9 mouse cellular contexts compared by ENCODE assay signal in genomic region chr4:154639126-154639525, GRCm38 (mm10). TPM values are rescaled to one million over a fixed set of nuclear protein-coding genes. Genes with fewer than 3 reads are reported as not detected.
DNase-seq lines count a peak whose midpoint lies in the region; ATAC-seq and TF ChIP-seq lines count a peak whose summit lies in the region.
"Had no signal": no experiment of that assay in that cellular context is flagged by ENCODE, and none has a peak within 500 bp of the region (broad histone marks: within the 10 kb centered on the region; RNA-seq: fewer than 3 reads in every experiment).

No protein-coding gene starts in this region.

- H3K9ac ChIP-seq in liver, postnatal 0 days (replicated peaks), result no peak overlapping the region
- H3K9ac ChIP-seq in liver, embryonic 12.5 days, result no peak overlapping the region

- H3K27ac ChIP-seq in liver, postnatal 0 days (ENCODE audit: low read depth), result no peak overlapping the region
- H3K27ac ChIP-seq in liver, embryonic 12.5 days, result no peak overlapping the region
- H3K27ac ChIP-seq in limb, embryonic 10.5 days, result peak overlapping the region; percentile 99

- H3K4me2 ChIP-seq in liver, postnatal 0 days (ENCODE audit: low read depth, low read length), result no peak overlapping the region
- no peak overlapping the region for H3K4me2 ChIP-seq in liver, embryonic 12.5 days

- TF ChIP-seq CTCF in liver, postnatal 0 days (IDR thresholded peaks at IDR 0.05; ENCODE audit: low read depth), result peak; percentile 32; the same call in 1 of the 2 replicates

- no peaks in the 10 kb centered on the region for H3K9me3 ChIP-seq in liver, postnatal 0 days (ENCODE audit: low read length)
- no peaks in the 10 kb centered on the region for H3K9me3 ChIP-seq in liver, embryonic 12.5 days (replicated peaks)
- H3K9me3 ChIP-seq in limb, embryonic 10.5 days (replicated peaks), result no peaks in the 10 kb centered on the region

- DNase-seq in liver, postnatal 0 days, result no peak
- peak; percentile 22 to 25 for DNase-seq in heart, postnatal 36 days
- peak; percentile 65 for DNase-seq in limb, embryonic 10.5 days (ENCODE audit: low spot score)
- DNase-seq in retina, postnatal 1 day, result peak; percentile 43
- no peak for DNase-seq in left cerebral cortex, adult 11 months (ENCODE audit: low spot score)
- DNase-seq in frontal cortex, postnatal 25 days (ENCODE audit: low spot score in 2 of 2), result no peak

- WGBS in liver, postnatal 0 days (ENCODE audit: insufficient replicate concordance), result 9% methylated on average over 7 of the region's 7 CpGs
- 6% methylated on average over 7 of the region's 7 CpGs for WGBS in liver, embryonic 12.5 days (ENCODE audit: insufficient replicate concordance)
- 2% methylated on average over 7 of the region's 7 CpGs for WGBS in limb, embryonic 10.5 days

- no peak overlapping the region for H3K4me3 ChIP-seq in liver, postnatal 0 days (ENCODE audit: low read depth, low read length)
- no peak overlapping the region for H3K4me3 ChIP-seq in liver, embryonic 12.5 days
- H3K4me3 ChIP-seq in limb, embryonic 10.5 days, result peak overlapping the region; percentile 97
- H3K4me3 ChIP-seq: erythroblast, embryonic 14.5 days had no signal

- peaks cover 96% of the 10 kb centered on the region for H3K27me3 ChIP-seq in liver, postnatal 0 days (ENCODE audit: insufficient read depth, low read length)
- peaks cover 100% of the 10 kb centered on the region for H3K27me3 ChIP-seq in liver, embryonic 12.5 days (replicated peaks)
- H3K27me3 ChIP-seq in limb, embryonic 10.5 days (ENCODE audit: low read depth, poor library complexity, severe bottlenecking), result peaks cover 71% of the 10 kb centered on the region

- no peak for ATAC-seq in liver, postnatal 0 days
- no peak for ATAC-seq in liver, embryonic 12.5 days
- ATAC-seq in erythroid progenitor cell, adult 5-6 weeks (replicated peaks; ENCODE audit: low FRiP score, poor library complexity, severe bottlenecking), result no peak

- H3K36me3 ChIP-seq in liver, postnatal 0 days (replicated peaks; ENCODE audit: insufficient read depth, low read length), result no peaks in the 10 kb centered on the region
- no peaks in the 10 kb centered on the region for H3K36me3 ChIP-seq in liver, embryonic 12.5 days
- peaks cover 15% of the 10 kb centered on the region for H3K36me3 ChIP-seq in limb, embryonic 10.5 days

- intact Hi-C loops in heart, postnatal 36 days (cut with DNase I), result loop anchor here (2.0 to 5.0 kb wide), 2 partner anchors 97 to 138 kb away; no protein-coding TSS in a partner anchor

- no peak for TF ChIP-seq EP300 in liver, postnatal 0 days (IDR thresholded peaks at IDR 0.05; ENCODE audit: low read depth)

- H3K4me1 ChIP-seq in liver, postnatal 0 days (ENCODE audit: insufficient read depth), result no peaks in the 10 kb centered on the region
- H3K4me1 ChIP-seq in liver, embryonic 12.5 days, result 0 out of 2 replicates have a peak, but pooled peaks cover 13% of the 10 kb centered on the region
- peaks cover 87% of the 10 kb centered on the region for H3K4me1 ChIP-seq in limb, embryonic 10.5 days

RNA-seq across cellular contexts. Expression of gene Prdm16, which starts 2.5 kb away (rescaled TPM):
- polyA plus RNA-seq in liver, postnatal 0 days (2015; fragmentation: Nextera tagmentation; extraction: Ambion mirVana), result 0.75 and 2.2 TPM in 2 replicates
- 2.4 and 2.7 TPM in 2 replicates for polyA plus RNA-seq in liver, embryonic 12.5 days (2016; fragmentation: Nextera tagmentation; extraction: Ambion mirVana)
- 10 to 100 TPM; 11.7 to 13.8 TPM for total RNA-seq in heart, postnatal 36 days (2021)
- 67.4 and 93.9 TPM in 2 replicates for polyA plus RNA-seq in limb, embryonic 10.5 days (2016; fragmentation: Nextera tagmentation; extraction: Ambion mirVana)
- total RNA-seq in erythroid progenitor cell, adult 5-6 weeks (2015; ENCODE audit: low replicate concordance), result under 0.01 TPM in 1 of 2 replicates, not detected in the other
- total RNA-seq in erythroid progenitor cell, adult 5-6 weeks (2017; ENCODE audit: low replicate concordance), result 1.2 and 1.4 TPM in 2 replicates

RNA-seq across cellular contexts. Expression of gene Actrt2, which starts 28.5 kb away (rescaled TPM):
- polyA plus RNA-seq in liver, postnatal 0 days (2015; fragmentation: Nextera tagmentation; extraction: Ambion mirVana), result not detected in 2 replicates
- not detected in 2 replicates for polyA plus RNA-seq in liver, embryonic 12.5 days (2016; fragmentation: Nextera tagmentation; extraction: Ambion mirVana)
- not detected for total RNA-seq in heart, postnatal 36 days (2021)
- polyA plus RNA-seq in limb, embryonic 10.5 days (2016; fragmentation: Nextera tagmentation; extraction: Ambion mirVana), result not detected in 2 replicates
- total RNA-seq in erythroid progenitor cell, adult 5-6 weeks (2015; ENCODE audit: low replicate concordance), result not detected in 2 replicates
- not detected in 2 replicates for total RNA-seq in erythroid progenitor cell, adult 5-6 weeks (2017; ENCODE audit: low replicate concordance)
- polyA plus RNA-seq: erythroblast, embryonic 14.5 days had no signal

Comparison
In these comparisons a context has a peak if more than half of its experiments do, and no peak if none do; other contexts are left out.
1. DNase-seq: peak in heart, postnatal 36 days (2 of 2), limb, embryonic 10.5 days (single experiment) and retina, postnatal 1 day (single experiment); none in liver, postnatal 0 days (single experiment), left cerebral cortex, adult 11 months (single experiment) and frontal cortex, postnatal 25 days (0 of 2).
2. RNA of gene Prdm16, which starts 2.5 kb away (polyA plus RNA-seq): 67.4 to 93.9 TPM in limb, embryonic 10.5 days; 2.4 to 2.7 TPM in liver, embryonic 12.5 days and 0.75 to 2.2 TPM in liver, postnatal 0 days; every median in the first group is over 10 times any median in the second.